Mouse (Mus musculus) liver, embryonic 14.5 days (tissue): ENCODE results near the gene Dstn.

Experiments
- CTCF ChIP-seq: IDR thresholded peaks from 2 replicates; pipeline ENCODE4 v1.5.1; 2016; ENCODE audit warnings: antibody characterized with exemption, low read depth, control low read depth
- EP300 ChIP-seq: IDR thresholded peaks from 2 replicates; pipeline ENCODE4 v1.6.1; 2016; ENCODE audit warnings: antibody characterized with exemption, low read depth

DNA sequence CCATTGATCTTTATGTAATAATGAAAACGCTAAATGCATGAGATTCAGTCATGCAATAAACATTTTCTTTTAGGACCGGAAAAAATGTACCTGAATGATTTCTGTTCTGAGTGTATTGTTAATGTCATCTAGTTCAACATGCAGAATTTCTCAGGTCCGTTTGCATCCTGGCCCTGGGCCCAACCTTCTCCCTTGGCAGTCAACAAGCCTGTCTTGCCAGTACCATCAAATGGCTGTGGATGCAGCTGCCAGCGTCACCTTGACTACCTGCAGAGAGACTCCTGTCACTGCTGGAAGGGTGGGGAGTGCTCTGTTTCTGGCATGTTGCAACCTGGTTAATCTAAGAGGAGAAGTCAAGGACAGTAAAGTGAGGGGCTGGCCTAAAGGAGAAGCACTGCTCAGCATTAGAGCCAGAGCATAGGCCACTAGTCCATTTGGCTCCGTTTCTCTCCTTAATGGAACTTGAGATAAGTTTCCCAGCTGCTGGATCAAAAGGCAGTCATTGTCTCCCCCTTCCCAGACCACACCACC, 14.2 kb upstream of the Dstn start:
- TF ChIP-seq EP300 = no peak
- no peak for TF ChIP-seq CTCF
